Mouse (Mus musculus) heart, embryonic 13.5 days (tissue): ENCODE measurements at regions not wholly inside any gene's neighbourhood (a gene's known extent, or its start where the extent isn't known, plus 50 kb on each side); places are given as distances from the start of the nearest gene placed in this dataset.

Experiments
- ATAC-seq: fragments of 200-750 bp; cut with Nextera tagmentation; 2 replicates; pipeline ENCODE4 v1.8.0; 2017; ENCODE audit warnings: moderate TSS enrichment; ENCODE audit not compliant: insufficient number of reproducible peaks, low FRiP score, low TSS enrichment; ENCODE audit errors: extremely low read depth
- H3K27ac ChIP-seq: fragments of 300-500 bp; sonication (generic); replicated peaks from 2 replicates; pipeline ENCODE4 v1.5.1; 2015; ENCODE audit warnings: moderate library complexity, mild to moderate bottlenecking, inconsistent platforms
- H3K27me3 ChIP-seq: fragments of 300-500 bp; sonication (generic); replicated peaks from 2 replicates; pipeline ENCODE4 v1.6.1; 2015; ENCODE audit warnings: mild to moderate bottlenecking, inconsistent platforms
- H3K36me3 ChIP-seq: fragments of 300-500 bp; sonication (generic); 2 replicates; pipeline ENCODE4 v1.6.1; 2015; ENCODE audit warnings: mild to moderate bottlenecking, inconsistent platforms
- H3K4me1 ChIP-seq: fragments of 300-500 bp; sonication (generic); 2 replicates; pipeline ENCODE4 v1.6.1; 2015; ENCODE audit warnings: inconsistent platforms
- H3K4me2 ChIP-seq: fragments of 300-500 bp; sonication (generic); 2 replicates; pipeline ENCODE4 v1.6.1; 2015; ENCODE audit warnings: inconsistent platforms, mild to moderate bottlenecking, moderate library complexity
- H3K4me3 ChIP-seq: fragments of 300-500 bp; sonication (generic); 2 replicates; pipeline ENCODE4 v1.5.1; 2015; ENCODE audit warnings: moderate library complexity, mild to moderate bottlenecking, inconsistent platforms
- H3K9ac ChIP-seq: fragments of 300-500 bp; sonication (generic); 2 replicates; pipeline ENCODE4 v1.6.1; 2015; ENCODE audit warnings: inconsistent platforms, mild to moderate bottlenecking, moderate library complexity
- H3K9me3 ChIP-seq: fragments of 300-500 bp; sonication (generic); 2 replicates; pipeline ENCODE4 v1.6.1; 2016; ENCODE audit warnings: inconsistent platforms
- WGBS: fragments of 180-500 bp; shearing (Covaris S2); methylation state at CpG from one replicate; pipeline ENCODE4 v1.1.7; 2015; ENCODE audit warnings: mixed read lengths; 5-methylcytosine and 5-hydroxymethylcytosine counted together

- Histone ChIP-seq H3K27me3 (0 out of 2 replicates have a peak, but pooled peaks cover 3% of the 10 kb centered on the region), H3K9ac (no peak overlapping the region), H3K36me3 (no peaks in the 10 kb centered on the region), H3K4me3 (no peak overlapping the region), H3K9me3 (no peaks in the 10 kb centered on the region), H3K4me1 (peaks cover 23% of the 10 kb centered on the region), H3K27ac (no peak overlapping the region), H3K4me2 (no peak overlapping the region)
- ATAC-seq = no peak
- 62% methylated on average over 7 of the region's 7 CpGs for WGBS
These were observed 214.7 kb upstream of the Hes1 start for GRCm38 (mm10) chr16:29849511-29849910.

- ATAC-seq = no peak
- no peak overlapping the region for H3K27ac ChIP-seq
- peaks cover 12% of the 10 kb centered on the region for H3K4me1 ChIP-seq
- H3K27me3 ChIP-seq = no peaks in the 10 kb centered on the region
- 78% methylated on average over 3 of the region's 3 CpGs for WGBS
- no peak overlapping the region for H3K4me2 ChIP-seq
- no peaks in the 10 kb centered on the region for H3K9me3 ChIP-seq
- H3K36me3 ChIP-seq = no peaks in the 10 kb centered on the region
- H3K9ac ChIP-seq = no peak overlapping the region
- no peak overlapping the region for H3K4me3 ChIP-seq
These were observed 213.6 kb upstream of the Hes1 start for GRCm38 (mm10) chr16:29850616-29851015.

- Histone ChIP-seq H3K9me3 (no peaks in the 10 kb centered on the region), H3K27me3 (no peaks in the 10 kb centered on the region), H3K4me1 (peaks cover 8% of the 10 kb centered on the region), H3K27ac (no peak overlapping the region), H3K4me3 (no peak overlapping the region), H3K4me2 (no peak overlapping the region), H3K9ac (no peak overlapping the region), H3K36me3 (no peaks in the 10 kb centered on the region)
- 52% methylated on average over 9 of the region's 9 CpGs for WGBS
- no peak for ATAC-seq
These were observed 212.4 kb upstream of the Hes1 start for GRCm38 (mm10) chr16:29851827-29852226.

- Histone ChIP-seq H3K27me3 (peaks cover 8% of the 10 kb centered on the region), H3K36me3 (no peaks in the 10 kb centered on the region), H3K9me3 (no peaks in the 10 kb centered on the region), H3K4me3 (no peak overlapping the region), H3K9ac (no peak overlapping the region), H3K27ac (no peak overlapping the region), H3K4me1 (peaks cover 5% of the 10 kb centered on the region; the same call in 1 of the 2 replicates), H3K4me2 (no peak overlapping the region)
- ATAC-seq = no peak
- WGBS = 82% methylated on average over 9 of the region's 9 CpGs
These were observed 209.2 kb upstream of the Hes1 start for GRCm38 (mm10) chr16:29854805-29855565.

- no peaks in the 10 kb centered on the region for H3K9me3 ChIP-seq
- H3K4me2 ChIP-seq = no peak overlapping the region
- no peaks in the 10 kb centered on the region for H3K36me3 ChIP-seq
- H3K4me3 ChIP-seq = no peak overlapping the region
- H3K27ac ChIP-seq = no peak overlapping the region
- peaks cover 13% of the 10 kb centered on the region; the same call in 1 of the 2 replicates for H3K4me1 ChIP-seq
- WGBS = 83% methylated on average over 1 of the region's 1 CpGs
- H3K9ac ChIP-seq = no peak overlapping the region
- H3K27me3 ChIP-seq = peaks cover 19% of the 10 kb centered on the region
- ATAC-seq = no peak
These were observed 207.6 kb upstream of the Hes1 start for GRCm38 (mm10) chr16:29856545-29856944.

GRCm38 (mm10) chr16:29858645-29859044 is 205.5 kb upstream of the Hes1 start:
- WGBS = 53% methylated on average over 5 of the region's 5 CpGs

GRCm38 (mm10) chr16:29860306-29860705 is 203.9 kb upstream of the Hes1 start:
- Histone ChIP-seq H3K9me3 (no peaks in the 10 kb centered on the region), H3K27me3 (peaks cover 25% of the 10 kb centered on the region), H3K36me3 (no peaks in the 10 kb centered on the region), H3K4me3 (no peak overlapping the region), H3K9ac (no peak overlapping the region), H3K27ac (no peak overlapping the region), H3K4me1 (peaks cover 20% of the 10 kb centered on the region), H3K4me2 (no peak overlapping the region)
- no peak for ATAC-seq
- 49% methylated on average over 6 of the region's 6 CpGs for WGBS

More at GRCm38 (mm10) chr16:29858645-29859044, 205.5 kb upstream of the Hes1 start:
- H3K27me3 ChIP-seq = peaks cover 25% of the 10 kb centered on the region
- no peak for ATAC-seq
- no peak overlapping the region for H3K4me3 ChIP-seq
- H3K36me3 ChIP-seq = no peaks in the 10 kb centered on the region
- H3K9ac ChIP-seq = no peak overlapping the region
- H3K4me1 ChIP-seq = peaks cover 13% of the 10 kb centered on the region; the same call in 1 of the 2 replicates
- H3K4me2 ChIP-seq = no peak overlapping the region
- no peak overlapping the region for H3K27ac ChIP-seq
- no peaks in the 10 kb centered on the region for H3K9me3 ChIP-seq

GRCm38 (mm10) chr16:29861056-29861455 is 203.1 kb upstream of the Hes1 start:
- Histone ChIP-seq H3K4me2 (no peak overlapping the region), H3K9me3 (no peaks in the 10 kb centered on the region), H3K36me3 (no peaks in the 10 kb centered on the region), H3K27me3 (peaks cover 25% of the 10 kb centered on the region), H3K9ac (no peak overlapping the region), H3K4me3 (no peak overlapping the region), H3K27ac (no peak overlapping the region), H3K4me1 (peaks cover 22% of the 10 kb centered on the region)
- WGBS = 36% methylated on average over 4 of the region's 4 CpGs
- no peak for ATAC-seq

- ATAC-seq = no peak
- no peaks in the 10 kb centered on the region for H3K9me3 ChIP-seq
- no peak overlapping the region for H3K4me3 ChIP-seq
- H3K4me1 ChIP-seq = peaks cover 25% of the 10 kb centered on the region
- no peak overlapping the region for H3K4me2 ChIP-seq
- peaks cover 15% of the 10 kb centered on the region for H3K27me3 ChIP-seq
- no peak overlapping the region for H3K27ac ChIP-seq
- no peak overlapping the region for H3K9ac ChIP-seq
- 44% methylated on average over 17 of the region's 17 CpGs for WGBS
- no peaks in the 10 kb centered on the region for H3K36me3 ChIP-seq
These were observed 199.0 kb upstream of the Hes1 start for GRCm38 (mm10) chr16:29865075-29865740.

- no peak for ATAC-seq
- Histone ChIP-seq H3K27ac (no peak overlapping the region), H3K4me3 (no peak overlapping the region), H3K36me3 (no peaks in the 10 kb centered on the region), H3K4me1 (peaks cover 7% of the 10 kb centered on the region; the same call in 1 of the 2 replicates), H3K4me2 (no peak overlapping the region), H3K9me3 (no peaks in the 10 kb centered on the region), H3K9ac (no peak overlapping the region), H3K27me3 (peaks cover 3% of the 10 kb centered on the region; the same call in 1 of the 2 replicates)
- WGBS = 69% methylated on average over 5 of the region's 5 CpGs
These were observed 192.8 kb upstream of the Hes1 start for GRCm38 (mm10) chr16:29871395-29871794.

- H3K9ac ChIP-seq = no peak overlapping the region
- no peak for ATAC-seq
These were observed 188.0 kb upstream of the Hes1 start for GRCm38 (mm10) chr16:29876196-29876595.

More at GRCm38 (mm10) chr16:29876196-29876595, 188.0 kb upstream of the Hes1 start:
- Histone ChIP-seq H3K27ac (no peak overlapping the region), H3K4me3 (no peak overlapping the region), H3K4me2 (no peak overlapping the region), H3K27me3 (peaks cover 10% of the 10 kb centered on the region; the same call in 1 of the 2 replicates), H3K4me1 (peaks cover 6% of the 10 kb centered on the region), H3K9me3 (no peaks in the 10 kb centered on the region), H3K36me3 (no peaks in the 10 kb centered on the region)
- WGBS = 56% methylated on average over 8 of the region's 8 CpGs
